Mouse (Mus musculus) liver, postnatal 0 days (tissue): ENCODE measurements around the gene Rangap1.

Experiments used
- CTCF ChIP-seq: sonication (generic); IDR thresholded peaks from 2 replicates; pipeline ENCODE4 v1.5.1; 2016; ENCODE audit warnings: antibody characterized with exemption, low read depth
- EP300 ChIP-seq: IDR thresholded peaks from 2 replicates; pipeline ENCODE4 v1.6.1; 2016; ENCODE audit warnings: antibody characterized with exemption, low read depth, mild to moderate bottlenecking

DNA sequence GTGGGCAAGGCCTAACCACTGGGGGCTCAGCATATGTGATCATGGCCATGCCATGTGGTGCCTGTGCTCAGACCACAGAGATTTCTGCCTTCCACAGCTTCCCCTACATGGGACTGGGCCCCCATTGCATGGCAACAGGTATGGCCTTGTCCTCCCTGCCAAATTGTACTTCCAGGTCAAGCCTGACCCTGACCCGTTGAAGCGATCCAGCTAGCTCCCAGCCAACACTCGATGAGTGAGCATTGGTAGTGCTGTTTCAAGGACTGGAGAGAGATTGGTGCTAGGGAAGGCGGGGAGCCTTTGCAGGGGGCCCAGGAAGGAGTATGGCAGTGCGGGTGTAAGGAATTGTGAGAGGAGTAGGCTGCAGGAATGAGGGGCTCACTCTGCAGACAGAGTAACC, 21.1 kb upstream of the Rangap1 start:
- TF ChIP-seq CTCF (no peak), EP300 (no peak)
